Mouse (Mus musculus): ENCODE results near the gene Ttc25.

DNA sequence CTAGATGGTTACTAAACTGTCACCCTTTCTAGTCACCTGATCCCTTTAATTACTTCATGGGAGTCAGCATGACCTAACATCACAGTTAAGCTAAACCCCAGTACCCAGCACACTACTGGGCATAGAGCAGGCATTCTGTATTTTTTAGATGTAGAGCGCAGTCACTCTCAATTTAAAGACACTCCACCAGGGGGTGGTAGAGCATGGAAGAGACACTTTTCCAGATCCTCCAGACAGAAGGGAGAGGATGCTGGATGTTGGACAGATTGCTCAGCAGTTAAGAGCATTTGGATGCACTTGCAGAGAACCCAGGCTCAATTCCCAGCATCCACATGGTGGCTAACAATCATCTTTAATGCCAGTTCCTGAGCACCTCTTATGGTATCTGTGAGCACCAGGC lies 33.0 kb upstream of the Ttc25 start:
- TF ChIP-seq CTCF (IDR thresholded peaks at IDR 0.05; ENCODE audit: borderline replicate concordance, insufficient read depth, low read depth, low read length) (peak; percentile 40; the same call in 1 of the 2 replicates), POLR2A (IDR thresholded peaks at IDR 0.05; ENCODE audit: borderline replicate concordance, insufficient read depth, low read length) (no peak)
